Mouse (Mus musculus) cerebral cortex, adult 2 months (tissue): Measurements from ENCODE around the gene Vapb.

Experiments
- WGBS: fragments of 180-500 bp; shearing (Covaris S2); methylation state at CpG from one replicate; pipeline ENCODE4 v1.1.7; 2018; 5-methylcytosine and 5-hydroxymethylcytosine counted together

The Vapb gene

DNA sequence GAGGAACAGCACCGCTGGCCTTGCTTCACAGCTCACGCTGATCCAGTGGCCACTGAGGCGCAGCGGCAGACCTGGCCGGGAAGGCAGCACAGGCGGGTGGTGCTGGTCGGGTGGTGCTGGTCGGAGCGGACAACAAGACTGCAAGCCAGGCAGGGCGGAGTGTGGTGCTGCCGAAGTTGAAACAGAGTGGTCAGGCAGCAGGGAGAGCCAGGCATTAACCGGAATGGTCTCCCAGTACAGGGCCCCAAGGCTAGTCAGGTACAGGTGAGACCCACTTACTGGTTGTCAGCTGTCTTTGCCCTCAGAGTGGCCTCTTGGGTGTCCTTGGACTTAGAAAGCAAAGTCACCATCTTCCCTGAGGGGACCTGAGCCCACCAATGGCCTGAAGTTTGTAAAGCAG is 56.7 kb downstream of the Vapb start:
- 98% methylated on average over 12 of the region's 12 CpGs for WGBS

DNA sequence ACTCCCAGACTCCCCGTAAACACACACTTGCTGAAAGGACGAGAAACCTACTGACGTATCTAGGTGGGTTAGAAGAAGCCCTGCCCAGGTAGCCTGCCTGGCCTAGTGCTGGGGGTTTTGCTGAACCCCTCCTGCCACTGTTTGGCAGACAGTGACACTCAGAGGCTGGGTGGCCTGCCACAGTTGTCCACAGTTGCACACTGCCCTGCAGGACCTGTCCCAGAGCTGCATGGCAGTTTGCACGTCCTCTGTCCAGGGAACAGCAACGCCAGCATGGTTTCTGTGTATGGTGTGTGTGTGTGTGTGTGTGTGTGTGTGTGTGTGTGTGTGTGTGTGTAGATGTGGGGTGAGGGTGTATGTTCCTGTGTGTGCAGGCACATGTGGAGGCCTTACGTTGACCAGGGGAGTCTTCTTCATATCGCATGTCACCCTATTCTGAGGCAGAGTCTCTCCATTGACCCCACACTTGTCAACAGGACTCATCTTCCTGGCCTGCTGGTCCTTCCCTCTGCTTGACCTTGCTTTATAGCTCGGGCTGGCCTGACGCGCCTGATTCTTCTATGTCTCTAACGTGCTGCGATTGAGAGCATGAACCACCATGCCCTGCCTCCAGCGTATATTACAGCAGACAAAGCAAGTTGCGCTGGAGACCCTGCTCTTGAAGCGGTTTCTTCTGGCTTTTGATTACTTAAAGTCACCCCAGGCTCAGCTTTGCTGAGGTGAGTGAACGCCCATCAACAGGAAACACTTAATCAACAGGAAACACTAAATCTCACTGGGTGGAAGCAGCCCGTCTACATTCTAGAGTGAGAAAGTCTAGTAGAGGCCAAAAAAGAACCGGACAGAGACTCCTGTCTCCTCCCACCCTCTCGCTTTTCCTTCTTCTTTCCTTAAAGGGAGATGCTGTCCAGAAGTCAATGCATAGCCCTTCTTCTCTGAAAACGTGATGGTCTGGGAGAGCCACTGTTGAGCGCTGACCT is 57.5 kb downstream of the Vapb start:
- WGBS = 87% methylated on average over 21 of the region's 21 CpGs

DNA sequence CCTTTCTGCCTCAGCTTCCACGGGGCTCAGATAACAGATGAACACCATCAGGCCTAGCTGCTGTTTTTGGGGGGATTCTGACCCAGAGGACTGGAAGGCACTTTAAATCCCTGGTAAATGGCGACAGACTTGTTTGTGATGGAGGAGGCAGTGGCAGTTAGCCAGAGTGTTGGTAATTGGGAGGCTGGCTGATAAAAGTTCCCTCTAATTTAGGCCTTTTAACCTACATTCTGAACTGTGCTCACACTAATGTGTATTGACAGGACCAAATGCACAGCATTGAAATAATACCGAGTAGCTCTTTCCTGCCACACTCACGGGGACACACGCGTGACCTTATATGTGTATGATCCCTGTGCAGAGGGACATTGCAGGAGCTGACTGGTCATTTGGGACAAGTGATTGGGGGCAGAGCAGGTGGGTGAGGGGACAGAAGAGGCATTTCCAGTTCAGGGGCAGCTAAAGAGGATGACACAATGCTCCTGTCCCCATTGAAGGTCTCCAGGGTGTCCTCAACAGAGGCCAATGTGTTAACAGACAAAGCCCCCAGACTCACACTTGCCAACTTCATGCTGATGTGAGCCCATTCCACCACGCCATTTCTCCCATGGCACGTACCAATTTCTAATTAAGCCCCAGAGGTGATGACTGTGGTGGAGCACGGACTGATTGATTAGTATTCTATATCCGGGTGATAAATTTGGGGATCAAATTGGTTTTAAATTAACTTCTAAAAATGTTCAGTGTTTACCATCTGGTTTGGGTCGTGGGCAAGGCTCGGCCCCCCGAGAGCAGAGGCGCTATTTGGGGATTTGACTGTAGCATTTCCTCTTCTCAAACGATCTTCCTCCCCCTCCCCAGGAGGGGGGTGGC is 58.7 kb downstream of the Vapb start:
- WGBS = 75% methylated on average over 15 of the region's 15 CpGs

DNA sequence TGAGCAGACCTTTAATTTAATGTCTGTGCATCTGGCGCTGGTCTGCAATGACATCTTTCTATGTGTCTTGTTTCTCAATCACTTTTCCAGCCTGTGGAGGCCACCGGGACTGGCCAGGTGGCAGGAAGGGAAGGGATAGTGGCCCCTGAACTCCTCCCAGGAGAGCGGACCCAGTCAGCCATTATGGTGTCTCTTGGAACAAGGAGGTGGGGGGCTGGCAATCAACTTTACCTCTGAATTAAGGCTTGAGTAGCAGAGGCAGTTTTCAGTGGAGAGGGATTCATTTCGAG is 59.3 kb downstream of the Vapb start:
- WGBS = 90% methylated on average over 4 of the region's 4 CpGs

DNA sequence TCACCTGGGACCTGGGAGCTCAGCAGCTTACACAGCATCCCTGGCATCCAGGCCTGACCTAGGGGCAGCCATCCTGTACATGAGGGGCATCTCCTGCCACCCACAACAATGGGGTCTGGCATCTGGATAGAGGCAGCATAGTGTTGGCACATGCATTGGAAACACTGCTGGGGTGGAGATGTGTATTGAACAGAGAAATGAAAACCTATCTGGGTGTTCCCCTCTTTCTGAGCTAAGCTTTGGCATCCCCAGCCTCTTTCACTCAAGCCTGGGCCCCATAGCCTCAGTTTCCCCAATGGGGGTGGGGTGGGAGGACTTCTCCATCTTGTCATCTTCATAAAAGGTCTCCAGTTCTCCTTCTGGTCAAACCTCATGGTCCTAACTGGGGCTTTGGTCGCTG is 62.2 kb downstream of the Vapb start:
- WGBS = 97% methylated on average over 1 of the region's 1 CpGs

DNA sequence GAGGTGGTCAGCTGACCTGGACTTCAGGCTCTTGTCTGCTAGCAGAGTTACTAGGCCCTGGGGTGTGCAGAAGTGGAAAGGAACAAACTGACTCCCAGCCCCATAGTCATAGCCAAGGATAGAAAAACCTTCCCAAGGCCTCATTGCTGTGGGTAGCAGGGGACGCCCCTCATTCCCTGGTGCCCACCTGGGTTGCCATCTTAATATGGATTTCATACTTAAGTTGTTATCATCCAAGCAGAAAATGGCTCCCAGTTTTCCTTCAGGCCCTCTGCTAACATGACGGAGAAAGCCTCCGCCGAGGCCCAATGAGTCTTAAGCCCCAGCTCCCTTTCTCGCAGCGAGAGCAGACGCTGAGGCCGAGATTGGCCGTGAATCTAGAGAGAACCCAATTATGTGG is 63.3 kb downstream of the Vapb start:
- 93% methylated on average over 9 of the region's 9 CpGs for WGBS

DNA sequence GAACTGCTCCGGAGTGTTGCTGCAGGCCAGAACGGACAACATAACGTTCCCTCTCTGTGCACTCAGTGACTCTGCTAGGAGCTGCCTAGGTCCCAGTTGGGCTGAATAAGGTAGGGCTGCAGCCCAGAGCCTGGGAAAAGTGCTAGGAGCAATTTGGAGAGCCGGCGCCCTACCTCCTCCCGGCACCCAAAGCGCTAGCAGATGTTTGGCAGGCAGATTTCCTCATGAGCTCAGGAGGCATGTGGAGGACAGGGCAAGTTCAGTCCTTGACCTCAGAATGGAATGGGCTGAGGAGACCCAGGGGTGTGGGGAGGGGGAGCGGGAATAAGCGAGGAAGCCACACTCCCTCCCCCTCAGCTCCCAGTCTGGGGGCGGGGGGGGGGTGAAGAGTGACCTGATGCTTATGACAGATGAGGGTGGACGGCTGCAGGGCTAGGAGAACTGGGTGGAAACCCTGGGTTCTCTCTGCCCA is 64.1 kb downstream of the Vapb start:
- 80% methylated on average over 11 of the region's 11 CpGs for WGBS

DNA sequence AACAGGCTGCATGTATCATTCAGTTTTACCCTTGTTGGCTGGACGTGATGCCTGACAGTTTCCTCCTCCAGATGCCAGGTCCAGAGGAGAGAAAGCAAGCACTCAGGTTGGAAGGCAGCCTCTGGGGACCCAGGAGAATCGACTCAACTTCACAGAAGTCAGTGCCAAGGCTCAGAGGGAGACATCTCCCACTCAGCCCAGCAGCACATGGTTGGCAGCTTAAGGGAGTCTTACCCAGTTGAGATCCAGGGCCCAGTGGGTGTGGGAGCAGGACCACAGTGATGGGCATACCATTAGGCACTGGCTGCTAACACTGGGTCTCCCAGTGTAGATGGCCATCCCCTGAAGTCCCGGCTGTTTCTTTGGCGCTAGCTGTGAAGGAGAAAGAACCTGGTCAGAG is 64.9 kb downstream of the Vapb start:
- 80% methylated on average over 4 of the region's 4 CpGs for WGBS

DNA sequence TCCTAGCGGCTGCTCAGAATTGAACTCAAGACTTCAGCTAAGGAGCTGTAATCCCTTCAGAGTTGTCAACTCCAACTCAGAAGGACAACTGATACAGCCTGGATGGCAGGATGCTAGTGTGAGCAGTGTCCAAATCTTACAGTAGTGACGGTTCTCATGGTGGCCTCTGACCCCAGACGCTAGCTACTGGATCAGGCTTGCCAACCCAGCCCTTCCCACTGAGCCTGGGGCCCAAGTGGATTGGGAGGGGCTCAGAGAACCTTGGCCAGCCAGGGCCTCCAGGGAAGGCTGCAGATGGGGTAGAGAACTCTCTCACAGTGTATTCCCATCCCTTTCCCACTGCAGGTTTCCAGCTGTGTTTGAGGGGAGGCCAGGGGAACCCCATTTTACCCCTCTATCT is 65.6 kb downstream of the Vapb start:
- WGBS = 85% methylated on average over 3 of the region's 3 CpGs

DNA sequence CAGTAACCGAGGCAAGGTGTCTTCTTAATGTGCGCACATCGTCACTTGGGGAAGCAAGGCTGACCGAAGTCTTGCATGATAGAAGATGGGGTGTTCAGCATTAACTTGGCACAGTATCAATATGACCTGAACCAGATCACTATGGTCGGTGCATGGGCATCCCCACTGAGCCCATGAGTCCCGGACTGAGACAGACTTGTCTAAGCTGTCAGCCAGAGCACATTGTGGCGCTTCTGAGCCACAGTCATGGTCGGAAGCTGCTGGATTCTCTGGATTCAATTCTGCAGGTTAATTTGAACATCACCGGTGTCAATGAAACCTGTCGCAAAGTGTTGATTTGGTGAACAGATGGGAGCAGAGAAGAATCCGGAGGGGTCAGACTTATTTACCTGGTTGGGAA is 66.5 kb downstream of the Vapb start:
- WGBS = 96% methylated on average over 11 of the region's 11 CpGs

DNA sequence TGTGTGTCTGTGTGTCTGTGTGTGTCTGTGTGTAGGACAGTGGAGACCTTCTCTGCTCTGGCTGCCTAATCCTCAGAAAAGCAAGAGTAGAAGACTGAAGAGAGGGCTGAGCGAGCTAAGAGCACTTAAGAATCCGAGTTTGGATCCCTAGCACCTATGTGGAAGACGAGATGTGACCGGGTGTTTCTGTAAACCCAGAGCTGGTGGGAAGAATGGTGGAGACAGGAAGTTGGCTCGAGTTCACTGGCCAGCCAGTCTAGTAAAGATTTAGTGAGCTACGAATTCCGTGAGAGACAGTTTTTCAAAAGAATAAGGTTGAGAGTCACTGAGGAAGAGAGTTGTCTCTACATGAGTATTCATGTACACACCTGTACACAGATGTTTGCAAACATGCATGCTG is 69.3 kb downstream of the Vapb start:
- WGBS = 82% methylated on average over 7 of the region's 7 CpGs

DNA sequence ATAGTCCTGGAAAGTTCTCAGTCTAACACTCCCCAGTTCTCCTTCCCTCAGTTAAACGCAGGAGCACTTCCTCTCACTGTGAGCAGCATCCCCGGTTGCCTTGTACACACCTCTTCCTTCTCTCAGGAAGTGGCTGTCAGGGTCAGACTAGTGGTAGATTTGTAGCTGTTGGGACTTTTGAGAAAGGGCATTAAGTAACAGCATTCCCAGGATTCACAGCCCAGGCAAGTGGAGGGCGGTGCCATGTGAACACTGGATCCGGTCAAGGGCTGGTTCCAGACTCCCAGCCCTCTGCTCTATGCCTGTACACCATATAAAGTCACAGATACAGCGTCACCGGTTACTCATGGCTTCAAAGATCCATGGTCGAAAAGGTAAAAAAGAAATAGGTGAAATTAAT is 71.6 kb downstream of the Vapb start:
- 88% methylated on average over 7 of the region's 7 CpGs for WGBS

DNA sequence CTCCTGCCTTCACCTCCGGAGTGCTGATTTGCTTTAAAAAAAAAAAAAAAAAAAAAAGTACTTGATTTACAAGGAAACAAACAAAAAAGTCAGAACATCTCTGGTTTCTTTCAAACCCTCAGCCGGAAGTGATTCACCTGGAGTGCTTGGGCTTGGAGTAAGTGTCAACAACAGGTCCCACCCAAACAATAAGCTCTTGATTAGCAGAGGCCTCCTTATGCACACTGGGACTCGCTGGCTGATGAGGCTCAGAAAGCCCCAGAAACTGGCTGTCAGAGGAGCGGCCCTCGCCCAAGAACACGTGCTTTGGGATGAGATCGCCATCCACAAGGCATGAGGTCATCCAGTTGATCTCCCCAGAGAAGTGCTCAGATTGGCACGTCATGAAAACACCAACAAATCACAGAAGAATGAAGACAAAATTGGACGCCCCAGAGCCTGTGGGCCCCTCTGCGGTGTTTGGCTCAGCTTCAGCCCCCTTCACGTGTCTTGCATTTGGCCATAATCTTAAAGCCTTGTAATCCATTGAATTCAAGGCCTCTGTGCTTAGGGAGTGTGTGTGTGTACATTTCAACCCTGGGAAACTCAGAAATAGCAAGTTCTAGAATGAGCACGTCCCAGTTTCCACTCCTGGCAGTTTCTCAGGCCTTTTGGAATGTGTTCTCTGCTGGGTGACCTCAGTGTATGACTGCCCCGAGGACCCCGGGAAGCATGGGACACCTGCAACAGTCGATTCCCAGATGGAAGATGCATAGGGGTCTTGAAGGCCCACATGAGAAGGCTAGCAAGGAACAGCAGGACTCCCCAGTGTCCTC is 72.9 kb downstream of the Vapb start:
- 66% methylated on average over 15 of the region's 15 CpGs for WGBS

DNA sequence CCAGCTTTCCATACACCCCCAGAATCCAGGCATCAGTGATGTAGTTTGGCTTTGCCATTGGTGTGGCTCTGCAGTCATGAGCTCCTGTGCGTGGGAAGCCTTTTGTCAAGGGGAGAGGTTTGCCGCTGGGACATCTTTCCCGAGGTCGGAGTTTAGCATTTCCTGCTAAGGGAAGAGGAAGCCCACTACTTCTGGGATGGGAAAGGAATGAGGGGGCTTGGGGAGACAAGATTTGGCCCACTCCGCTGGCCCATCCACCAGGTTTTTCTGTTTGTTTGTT is 73.5 kb downstream of the Vapb start:
- 81% methylated on average over 5 of the region's 5 CpGs for WGBS

DNA sequence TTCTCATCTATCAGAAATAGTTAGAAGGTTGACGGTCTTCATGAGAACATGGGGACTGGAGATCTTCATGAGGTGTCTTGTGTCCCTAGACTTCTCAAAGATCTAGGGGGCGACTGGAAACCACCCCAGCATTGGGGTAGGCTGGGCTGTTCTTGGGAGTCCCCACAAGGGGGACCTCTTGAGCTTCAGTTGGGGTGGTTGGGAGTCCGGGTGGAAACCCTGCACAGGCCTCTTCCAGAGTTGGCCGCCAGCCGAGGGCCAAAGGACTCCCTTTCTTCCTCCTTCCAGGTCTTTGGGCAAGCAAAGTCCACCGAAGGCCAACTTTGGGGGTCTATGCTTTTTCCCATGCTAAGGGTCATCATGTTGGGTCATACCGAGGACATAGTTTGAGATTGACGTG is 74.5 kb downstream of the Vapb start:
- 79% methylated on average over 8 of the region's 8 CpGs for WGBS

DNA sequence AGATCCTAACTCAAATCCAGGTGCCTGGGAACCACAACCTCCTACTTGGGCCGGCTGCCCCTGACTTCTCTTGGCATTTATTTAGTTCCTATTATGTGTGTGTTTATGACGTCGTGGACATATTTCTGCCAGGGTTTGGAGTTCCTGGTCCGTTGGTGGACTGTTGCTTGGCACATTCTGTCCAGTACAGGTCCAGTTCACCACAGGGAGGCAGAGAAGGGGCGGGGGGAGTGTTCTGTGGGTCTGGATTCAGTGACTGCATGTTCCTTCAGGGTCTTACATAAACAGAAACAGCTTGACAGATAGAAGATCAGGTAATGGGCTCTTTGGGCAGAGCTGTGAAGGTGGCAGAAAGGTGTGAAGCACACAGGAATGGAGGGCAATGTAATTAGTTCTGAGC is 75.8 kb downstream of the Vapb start:
- WGBS = 84% methylated on average over 5 of the region's 5 CpGs

DNA sequence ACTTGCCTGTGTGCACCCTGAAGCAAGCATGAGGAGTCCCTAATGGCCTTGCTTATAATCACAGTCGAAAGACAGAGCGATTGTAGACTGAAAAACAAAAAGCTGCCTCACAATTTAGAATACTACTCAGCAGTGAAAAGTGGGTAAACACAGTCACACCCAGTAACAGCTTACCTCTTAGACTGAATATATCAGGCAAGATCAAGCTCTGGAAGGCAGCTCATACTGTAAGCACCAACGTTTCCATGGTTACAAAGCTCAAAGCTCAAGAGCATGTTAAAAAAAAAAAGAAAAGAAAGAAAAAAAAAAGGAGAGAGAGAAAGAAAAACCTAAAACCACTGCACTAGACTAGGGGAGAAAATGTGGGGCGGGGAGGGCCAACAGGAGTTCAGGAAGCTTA is 89.0 kb downstream of the Vapb start:
- WGBS = 80% methylated on average over 4 of the region's 4 CpGs

DNA sequence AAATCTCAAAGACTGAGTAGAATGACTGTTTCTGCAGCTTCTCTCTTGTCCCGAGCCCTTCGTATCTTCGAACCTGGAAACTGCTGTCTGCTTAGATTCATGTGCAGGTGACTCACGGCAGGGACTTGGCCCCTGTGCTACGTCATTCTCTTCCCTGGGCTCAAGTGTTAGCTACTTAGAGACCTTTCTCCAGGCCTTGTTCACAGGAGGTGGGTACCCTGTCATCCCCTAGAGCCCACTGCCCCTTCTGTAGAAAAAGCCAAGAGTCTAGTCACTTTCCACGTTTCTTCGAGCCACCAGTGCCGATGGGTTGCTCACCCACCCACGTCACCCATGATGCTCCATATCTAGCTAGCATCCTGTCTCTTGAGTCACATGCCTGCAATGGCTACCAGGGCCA is 89.9 kb downstream of the Vapb start:
- WGBS = 91% methylated on average over 9 of the region's 9 CpGs

DNA sequence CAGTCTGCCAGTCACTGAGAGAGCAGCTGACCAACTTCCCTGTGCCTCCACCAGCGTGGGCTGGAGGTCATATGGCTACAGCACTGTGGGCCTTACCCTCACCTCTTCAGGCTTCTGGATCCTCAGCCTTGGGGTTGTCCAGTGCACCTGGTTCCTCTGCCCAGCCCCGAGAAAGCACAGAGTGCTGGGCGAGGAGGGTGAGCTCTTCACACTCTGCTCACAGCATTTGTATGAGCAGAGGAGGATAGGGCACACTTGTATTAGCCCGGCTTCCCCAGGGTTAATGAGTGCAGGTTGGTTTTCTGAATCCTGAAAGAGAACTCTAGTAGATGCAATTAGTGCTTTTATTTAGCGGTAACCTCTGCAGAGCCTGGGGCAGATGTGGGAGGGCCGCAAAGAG is 90.8 kb downstream of the Vapb start:
- WGBS = 63% methylated on average over 6 of the region's 6 CpGs

DNA sequence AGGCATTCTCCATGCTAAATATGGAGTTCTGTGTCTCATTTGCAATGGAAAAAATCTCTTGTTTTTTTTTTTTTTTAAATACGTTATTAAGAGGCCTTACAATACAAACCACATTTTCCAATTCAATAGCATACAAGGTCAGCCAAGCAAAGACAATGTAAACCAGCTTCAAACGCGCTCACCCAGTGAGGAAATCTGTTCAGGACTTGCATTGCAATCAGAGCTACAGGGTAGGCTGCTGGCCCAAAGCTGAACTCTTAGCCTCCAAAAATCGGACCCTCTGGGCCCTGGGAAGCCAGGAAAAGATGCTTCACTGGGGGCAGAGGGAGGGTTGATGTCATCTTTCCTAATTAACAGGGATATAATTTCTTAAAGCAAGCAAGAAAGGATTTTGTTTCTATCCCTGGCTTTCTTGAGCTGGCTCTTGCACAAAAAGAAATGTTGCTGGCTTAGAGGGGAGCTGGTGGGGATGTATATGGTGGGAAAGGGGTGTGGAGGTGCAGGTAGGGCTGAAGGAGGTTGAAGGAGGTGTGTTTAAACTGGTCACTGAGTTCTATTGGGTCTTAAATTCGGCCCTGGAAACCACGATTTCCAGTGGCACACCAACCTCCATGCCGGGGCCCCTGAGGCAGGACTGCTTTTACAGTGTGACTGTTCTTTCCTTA is 95.6 kb downstream of the Vapb start:
- 57% methylated on average over 7 of the region's 7 CpGs for WGBS
